Comparison of ENCODE assay signal across 11 mouse cellular contexts in the genomic region with DNA sequence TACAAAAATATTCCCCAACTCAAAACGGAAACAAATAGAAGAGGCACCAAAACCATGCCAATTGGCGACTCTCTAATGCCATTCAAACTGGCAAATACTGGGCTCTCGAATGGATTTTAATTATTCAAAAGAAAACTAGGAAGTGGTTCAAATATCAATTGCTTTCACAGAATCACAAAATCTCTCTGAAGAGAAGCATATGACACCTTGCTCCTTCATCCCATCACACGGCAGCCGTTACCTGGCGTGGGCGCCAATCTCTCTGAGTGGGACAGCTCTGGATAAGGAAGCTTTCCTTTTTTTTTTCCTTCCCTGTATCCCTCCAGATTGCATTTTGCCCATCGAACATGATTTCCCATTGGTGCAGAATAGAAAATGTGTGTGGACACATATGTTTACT.
"Had no signal": no experiment of that assay in that cellular context is flagged by ENCODE, and none has a peak within 500 bp of the region (broad histone marks: within the 10 kb centered on the region; RNA-seq: fewer than 3 reads in every experiment).

No protein-coding gene starts in this region.

- H3K9ac ChIP-seq: kidney, embryonic 15.5 days; limb, embryonic 12.5 days; liver, embryonic 14.5 days; midbrain, embryonic 12.5 days; neural tube, embryonic 13.5 days had no signal

- H3K27ac ChIP-seq: kidney, embryonic 15.5 days; liver, embryonic 14.5 days; midbrain, embryonic 12.5 days; neural tube, embryonic 13.5 days had no signal

- H3K4me3 ChIP-seq: kidney, embryonic 15.5 days; limb, embryonic 12.5 days; midbrain, embryonic 12.5 days; neural tube, embryonic 13.5 days had no signal

- H3K27me3 ChIP-seq: kidney, embryonic 15.5 days; limb, embryonic 12.5 days; midbrain, embryonic 12.5 days; neural tube, embryonic 13.5 days had no signal

- H3K9me3 ChIP-seq: kidney, embryonic 15.5 days; limb, embryonic 12.5 days; midbrain, embryonic 12.5 days; neural tube, embryonic 13.5 days had no signal

- DNase-seq: kidney, adult 2 months; kidney, postnatal 14 days; lung, adult 18-20 months; right cerebral cortex, postnatal 14 days; thymus, postnatal 36 days had no signal

- H3K4me1 ChIP-seq: kidney, embryonic 15.5 days; limb, embryonic 12.5 days; midbrain, embryonic 12.5 days; neural tube, embryonic 13.5 days had no signal

- H3K4me2 ChIP-seq: kidney, embryonic 15.5 days; limb, embryonic 12.5 days; midbrain, embryonic 12.5 days; neural tube, embryonic 13.5 days had no signal

- ATAC-seq: midbrain, embryonic 16.5 days had no signal

- H3K36me3 ChIP-seq: kidney, embryonic 15.5 days; midbrain, embryonic 12.5 days; neural tube, embryonic 13.5 days had no signal
